Mouse (Mus musculus) limb, embryonic 13.5 days (tissue): ENCODE measurements around the gene Etv4. TPM values are rescaled to one million over a fixed set of nuclear protein-coding genes. Genes with fewer than 3 reads are reported as not detected.

ENCODE experiments used
- ATAC-seq: fragments of 200-750 bp; cut with Nextera tagmentation; 2 replicates; pipeline ENCODE4 v1.8.0; 2017; ENCODE audit warnings: low read depth, moderate number of reproducible peaks, moderate TSS enrichment; ENCODE audit not compliant: low FRiP score
- H3K27ac ChIP-seq: fragments of 300-500 bp; sonication (generic); 2 replicates; pipeline ENCODE4 v1.5.1; 2015; ENCODE audit warnings: inconsistent platforms, mild to moderate bottlenecking, moderate library complexity
- H3K27me3 ChIP-seq: fragments of 300-500 bp; sonication (generic); 2 replicates; pipeline ENCODE4 v1.6.1; 2015; ENCODE audit warnings: mild to moderate bottlenecking, inconsistent platforms
- H3K36me3 ChIP-seq: fragments of 300-500 bp; sonication (generic); 2 replicates; pipeline ENCODE4 v1.6.1; 2015; ENCODE audit warnings: inconsistent platforms, mild to moderate bottlenecking, moderate library complexity
- H3K4me1 ChIP-seq: fragments of 300-500 bp; sonication (generic); 2 replicates; pipeline ENCODE4 v1.6.1; 2015; ENCODE audit warnings: inconsistent platforms
- H3K4me2 ChIP-seq: fragments of 300-500 bp; sonication (generic); replicated peaks from 2 replicates; pipeline ENCODE4 v1.6.1; 2015; ENCODE audit warnings: inconsistent platforms, mild to moderate bottlenecking, moderate library complexity
- H3K4me3 ChIP-seq: fragments of 300-500 bp; sonication (generic); 2 replicates; pipeline ENCODE4 v1.5.1; 2015; ENCODE audit warnings: moderate library complexity, mild to moderate bottlenecking, inconsistent platforms
- H3K9ac ChIP-seq: fragments of 300-500 bp; sonication (generic); 2 replicates; pipeline ENCODE4 v1.6.1; 2015; ENCODE audit warnings: mild to moderate bottlenecking, inconsistent platforms
- H3K9me3 ChIP-seq: fragments of 300-500 bp; sonication (generic); 2 replicates; pipeline ENCODE4 v1.6.1; 2016; ENCODE audit warnings: inconsistent platforms
- WGBS: fragments of 180-500 bp; shearing (Covaris S2); methylation state at CpG from one replicate; pipeline ENCODE4 v1.1.7; 2015; 5-methylcytosine and 5-hydroxymethylcytosine counted together
- polyA plus RNA-seq: library from polyadenylated mRNA; unstranded; fragments of >200 nt; fragmentation: Nextera tagmentation; extraction: Ambion mirVana; gene quantifications from 2 replicates; pipeline ENCODE4 v1.2.1, GENCODE M21; 2015

Etv4 gene
- 15.6 and 17.9 TPM in 2 replicates for polyA plus RNA-seq

- H3K4me1 ChIP-seq, result peaks cover 23% of the 10 kb centered on the region
- H3K4me3 ChIP-seq, result peak within 1 kb of the TSS; percentile 60
- peak within 1 kb of the TSS; percentile 69 for H3K27ac ChIP-seq
- ATAC-seq, result peak; percentile 90
- no peaks in the 10 kb centered on the region for H3K36me3 ChIP-seq
- H3K27me3 ChIP-seq, result peaks cover 57% of the 10 kb centered on the region
- WGBS, result under 1% methylated on average over 35 of the region's 35 CpGs
- peak within 1 kb of the TSS; percentile 73 for H3K9ac ChIP-seq
- H3K9me3 ChIP-seq, result no peaks in the 10 kb centered on the region
- H3K4me2 ChIP-seq, result peak within 1 kb of the TSS; percentile 96
These were observed at the start of gene Etv4 for GRCm38 (mm10) chr11:101785143-101785851. Gene Etv4 (minus strand): TSS chr11:101785371.

- Histone ChIP-seq H3K27me3 (no peaks in the 10 kb centered on the region), H3K9ac (no peak overlapping the region), H3K36me3 (no peaks in the 10 kb centered on the region), H3K4me2 (no peak overlapping the region), H3K9me3 (no peaks in the 10 kb centered on the region), H3K4me3 (no peak overlapping the region), H3K4me1 (peaks cover 47% of the 10 kb centered on the region), H3K27ac (peak overlapping the region; percentile 61)
- peak; percentile 13; the same call in 1 of the 2 replicates for ATAC-seq
- 61% methylated on average over 7 of the region's 7 CpGs for WGBS
These were observed 46.8 kb upstream of the Etv4 start for GRCm38 (mm10) chr11:101832001-101832400.

- H3K36me3 ChIP-seq, result no peaks in the 10 kb centered on the region
- no peaks in the 10 kb centered on the region for H3K9me3 ChIP-seq
- H3K27me3 ChIP-seq, result no peaks in the 10 kb centered on the region
- WGBS, result 27% methylated on average over 8 of the region's 8 CpGs
- H3K9ac ChIP-seq, result no peak overlapping the region
- peaks cover 42% of the 10 kb centered on the region for H3K4me1 ChIP-seq
- ATAC-seq, result peak; percentile 24; the same call in 1 of the 2 replicates
- no peak overlapping the region for H3K4me3 ChIP-seq
- peak overlapping the region; percentile 82 for H3K27ac ChIP-seq
- H3K4me2 ChIP-seq, result peak overlapping the region; percentile 38
These were observed 45.4 kb upstream of the Etv4 start for GRCm38 (mm10) chr11:101830616-101831015.

GRCm38 (mm10) chr11:101830112-101830511 is 44.9 kb upstream of the Etv4 start:
- Histone ChIP-seq H3K4me1 (peaks cover 42% of the 10 kb centered on the region), H3K9me3 (no peaks in the 10 kb centered on the region), H3K4me3 (no peak overlapping the region), H3K4me2 (peak overlapping the region; percentile 38), H3K27me3 (no peaks in the 10 kb centered on the region), H3K9ac (no peak overlapping the region), H3K36me3 (no peaks in the 10 kb centered on the region), H3K27ac (peak overlapping the region; percentile 82)
- ATAC-seq, result peak; percentile 79
- 6% methylated on average over 10 of the region's 10 CpGs for WGBS

GRCm38 (mm10) chr11:101828718-101829117 is 43.5 kb upstream of the Etv4 start:
- Histone ChIP-seq H3K4me3 (no peak overlapping the region), H3K4me1 (peaks cover 33% of the 10 kb centered on the region), H3K27ac (no peak overlapping the region), H3K9me3 (no peaks in the 10 kb centered on the region), H3K27me3 (no peaks in the 10 kb centered on the region), H3K9ac (no peak overlapping the region), H3K36me3 (no peaks in the 10 kb centered on the region), H3K4me2 (no peak overlapping the region)
- ATAC-seq, result no peak
- 93% methylated on average over 4 of the region's 4 CpGs for WGBS

GRCm38 (mm10) chr11:101823210-101823609 is 38.0 kb upstream of the Etv4 start:
- H3K4me2 ChIP-seq, result no peak overlapping the region
- H3K9me3 ChIP-seq, result no peaks in the 10 kb centered on the region
- WGBS, result 55% methylated on average over 3 of the region's 3 CpGs
- no peaks in the 10 kb centered on the region for H3K27me3 ChIP-seq
- ATAC-seq, result no peak
- H3K27ac ChIP-seq, result no peak overlapping the region
- H3K4me3 ChIP-seq, result no peak overlapping the region
- H3K4me1 ChIP-seq, result 0 out of 2 replicates have a peak, but pooled peaks cover 12% of the 10 kb centered on the region
- no peak overlapping the region for H3K9ac ChIP-seq
- no peaks in the 10 kb centered on the region for H3K36me3 ChIP-seq

GRCm38 (mm10) chr11:101820899-101821298 is 35.7 kb upstream of the Etv4 start:
- H3K27ac ChIP-seq, result no peak overlapping the region
- no peak overlapping the region for H3K4me3 ChIP-seq
- H3K36me3 ChIP-seq, result no peaks in the 10 kb centered on the region
- no peak overlapping the region for H3K9ac ChIP-seq
- no peaks in the 10 kb centered on the region for H3K27me3 ChIP-seq
- H3K9me3 ChIP-seq, result no peaks in the 10 kb centered on the region
- no peak for ATAC-seq
- peaks cover 16% of the 10 kb centered on the region for H3K4me1 ChIP-seq
- 45% methylated on average over 11 of the region's 11 CpGs for WGBS
- no peak overlapping the region for H3K4me2 ChIP-seq

GRCm38 (mm10) chr11:101819853-101820252 is 34.7 kb upstream of the Etv4 start:
- no peak overlapping the region for H3K4me2 ChIP-seq
- no peak overlapping the region for H3K27ac ChIP-seq
- no peaks in the 10 kb centered on the region for H3K27me3 ChIP-seq
- ATAC-seq, result no peak
- no peak overlapping the region for H3K9ac ChIP-seq
- no peaks in the 10 kb centered on the region for H3K36me3 ChIP-seq
- H3K4me1 ChIP-seq, result peaks cover 26% of the 10 kb centered on the region
- no peaks in the 10 kb centered on the region for H3K9me3 ChIP-seq
- H3K4me3 ChIP-seq, result no peak overlapping the region

GRCm38 (mm10) chr11:101815103-101816085 is 30.2 kb upstream of the Etv4 start:
- 10% methylated on average over 22 of the region's 22 CpGs for WGBS
- peaks cover 11% of the 10 kb centered on the region for H3K27me3 ChIP-seq
- peaks cover 3% of the 10 kb centered on the region; the same call in 1 of the 2 replicates for H3K9me3 ChIP-seq
- no peaks in the 10 kb centered on the region for H3K36me3 ChIP-seq
- H3K4me2 ChIP-seq, result peak overlapping the region; percentile 57
- 0 out of 2 replicates have a peak overlapping the region, but pooled peaks have one; percentile 25 for H3K9ac ChIP-seq
- no peak for ATAC-seq
- peak overlapping the region; percentile 26; the same call in 1 of the 2 replicates for H3K4me3 ChIP-seq
- H3K27ac ChIP-seq, result 0 out of 2 replicates have a peak overlapping the region, but pooled peaks have one; percentile 29
- peaks cover 32% of the 10 kb centered on the region for H3K4me1 ChIP-seq

- WGBS, result 12% methylated on average over 23 of the region's 23 CpGs
- H3K4me2 ChIP-seq, result peak overlapping the region; percentile 57
- H3K4me1 ChIP-seq, result peaks cover 32% of the 10 kb centered on the region
- peaks cover 3% of the 10 kb centered on the region; the same call in 1 of the 2 replicates for H3K9me3 ChIP-seq
- no peaks in the 10 kb centered on the region for H3K36me3 ChIP-seq
- ATAC-seq, result peak; percentile 80
- H3K9ac ChIP-seq, result peak overlapping the region; percentile 43; the same call in 1 of the 2 replicates
- peaks cover 19% of the 10 kb centered on the region for H3K27me3 ChIP-seq
- peak overlapping the region; percentile 26 for H3K4me3 ChIP-seq
- peak overlapping the region; percentile 52; the same call in 1 of the 2 replicates for H3K27ac ChIP-seq
These were observed 29.4 kb upstream of the Etv4 start for GRCm38 (mm10) chr11:101814375-101815102.

- H3K9ac ChIP-seq, result no peak overlapping the region
- H3K4me3 ChIP-seq, result no peak overlapping the region
- H3K36me3 ChIP-seq, result no peaks in the 10 kb centered on the region
- ATAC-seq, result 0 out of 2 replicates have a peak, but pooled peaks have one; percentile 43
- peaks cover 25% of the 10 kb centered on the region for H3K27me3 ChIP-seq
- H3K9me3 ChIP-seq, result peaks cover 3% of the 10 kb centered on the region; the same call in 1 of the 2 replicates
- 1% methylated on average over 7 of the region's 7 CpGs for WGBS
- 0 out of 2 replicates have a peak overlapping the region, but pooled peaks have one; percentile 3 for H3K4me2 ChIP-seq
- peaks cover 39% of the 10 kb centered on the region for H3K4me1 ChIP-seq
- no peak overlapping the region for H3K27ac ChIP-seq
These were observed 28.1 kb upstream of the Etv4 start for GRCm38 (mm10) chr11:101813259-101813658.
